Mouse (Mus musculus) spleen, adult 2 months (tissue): ENCODE measurements around the gene 4931414P19Rik.
A peak's percentile ranks its signal among the peaks of the same experiment; 100 is the strongest.

Source experiments
- CTCF ChIP-seq: fragments of 200-500 bp; IDR thresholded peaks from 2 replicates; pipeline ENCODE4 v1.5.1; 2011; ENCODE audit warnings: mild to moderate bottlenecking, inconsistent platforms; ENCODE audit not compliant: insufficient read depth, insufficient read length, insufficient replicate concordance; ENCODE audit errors: extremely low read depth
- POLR2A ChIP-seq: fragments of 200-500 bp; IDR thresholded peaks from 2 replicates; pipeline ENCODE4 v1.6.1; 2011; ENCODE audit warnings: low read depth, low read length, inconsistent platforms

DNA sequence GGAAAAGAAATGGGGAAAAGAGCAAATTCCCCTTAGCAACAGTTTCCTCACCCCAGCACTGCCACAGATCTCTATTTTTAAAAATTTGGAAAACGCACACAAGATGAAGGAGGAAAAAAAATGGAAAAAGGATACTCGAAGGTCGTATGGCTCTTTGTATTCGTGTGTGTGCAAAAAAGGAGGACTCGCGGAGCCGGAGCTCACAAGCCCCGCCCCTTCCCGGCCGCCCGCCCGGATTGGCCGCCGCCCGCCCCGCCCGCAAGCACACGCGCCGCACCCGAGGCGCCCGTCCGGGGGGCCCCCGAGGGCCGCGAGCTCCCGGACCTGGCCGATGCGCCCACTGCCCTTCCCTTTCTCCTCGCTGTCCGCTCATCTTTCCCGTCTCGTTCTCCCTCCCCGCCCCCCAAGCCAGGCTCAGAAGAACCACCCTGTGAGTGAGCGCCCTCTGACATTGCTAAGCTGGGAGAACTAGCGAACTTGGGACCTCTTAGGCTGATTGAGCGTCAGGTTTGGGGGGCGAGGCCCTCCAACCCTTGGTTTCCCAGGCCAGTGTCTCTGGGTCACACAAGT, at the start of gene 4931414P19Rik:
- TF ChIP-seq CTCF (no peak), POLR2A (peak; percentile 10)
